Mouse (Mus musculus) ES-E14 (cell line): ENCODE measurements around the gene Ppp6r1. TPM values are rescaled to one million over a fixed set of nuclear protein-coding genes. Genes with fewer than 3 reads are reported as not detected.

Source experiments
- DNase-seq: peaks from one replicate; pipeline ENCODE4 v3.0.0-alpha.2; 2013; ENCODE audit warnings: low read depth, low spot score
- H3K27ac ChIP-seq: 2 replicates; pipeline ENCODE4 v1.5.1; 2012; ENCODE audit warnings: low read depth, mild to moderate bottlenecking, low read length, moderate library complexity, mixed read lengths; ENCODE audit not compliant: poor library complexity, insufficient read depth, severe bottlenecking
- H3K36me3 ChIP-seq: 2 replicates; pipeline ENCODE4 v1.6.1; 2012; ENCODE audit warnings: mild to moderate bottlenecking, low read length, moderate library complexity, mixed read lengths; ENCODE audit not compliant: control insufficient read depth, poor library complexity, insufficient read depth, severe bottlenecking
- H3K4me1 ChIP-seq, 2 experiments: fragments of 150-350 bp in 1 of 2; sonication (generic) in 1 of 2; 2 replicates each; pipeline ENCODE4 v1.6.1; 2012; ENCODE audit warnings: low read length in 2 of 2, mild to moderate bottlenecking in 1 of 2, mixed read lengths in 1 of 2; ENCODE audit not compliant: control insufficient read depth in 2 of 2, insufficient read depth in 2 of 2, poor library complexity in 1 of 2
- H3K4me3 ChIP-seq, 2 experiments: fragments of 150-350 bp in 1 of 2; sonication (generic) in 1 of 2; 2 replicates each; pipeline ENCODE4 v1.5.1; 2012; ENCODE audit warnings: low read length in 2 of 2, low read depth in 1 of 2, mild to moderate bottlenecking in 1 of 2, mixed read lengths in 1 of 2; ENCODE audit not compliant: insufficient read depth in 1 of 2, poor library complexity in 1 of 2, severe bottlenecking in 1 of 2
- H3K9ac ChIP-seq: 2 replicates; pipeline ENCODE4 v1.6.1; 2012; ENCODE audit warnings: low read depth, mild to moderate bottlenecking, low read length, mixed read lengths; ENCODE audit not compliant: poor library complexity, insufficient read depth, severe bottlenecking
- H3K9me3 ChIP-seq: fragments of 150-350 bp; sonication (generic); 2 replicates; pipeline ENCODE4 v1.6.1; 2012; ENCODE audit warnings: low read depth, mild to moderate bottlenecking, low read length; ENCODE audit not compliant: control insufficient read depth, insufficient read depth
- CHD2 ChIP-seq: IDR thresholded peaks from 2 replicates; pipeline ENCODE4 v1.6.1; 2014; ENCODE audit warnings: mild to moderate bottlenecking, low read depth, low read length, inconsistent platforms
- HCFC1 ChIP-seq: IDR thresholded peaks from 2 replicates; pipeline ENCODE4 v1.6.1; 2012; ENCODE audit warnings: low read length, inconsistent platforms, borderline replicate concordance; ENCODE audit not compliant: insufficient read depth
- MAFK ChIP-seq: IDR thresholded peaks from 2 replicates; pipeline ENCODE4 v1.6.1; 2014; ENCODE audit warnings: mild to moderate bottlenecking, low read depth, low read length, inconsistent platforms; ENCODE audit not compliant: insufficient read depth
- ZC3H11A ChIP-seq: IDR thresholded peaks from 2 replicates; pipeline ENCODE4 v1.6.1; 2012; ENCODE audit warnings: low read depth, mild to moderate bottlenecking, inconsistent platforms, low read length, borderline replicate concordance
- ZNF384 ChIP-seq: IDR thresholded peaks from 2 replicates; pipeline ENCODE4 v1.6.1; 2012; ENCODE audit warnings: low read depth, low read length, inconsistent platforms
- in situ Hi-C, 2 experiments: fragments of 600-800 bp; cut with MboI; formaldehyde crosslinking; loops; one replicate each; pipeline ENCODE4 v1.15.1; 2025; ENCODE audit warnings: low sequenced_read_pairs in 2 of 2, inconsistent platforms in 1 of 2; ENCODE audit not compliant: unreplicated experiment in 2 of 2
- total RNA-seq: library from RNA; depleted of rRNA; stranded (reverse); fragments of 300-350 nt; gene quantifications from 2 replicates; pipeline ENCODE4 v1.2.3, GENCODE M21; 2012

Gene Ppp6r1
- total RNA-seq, 1 experiment = 62.9 TPM

DNA sequence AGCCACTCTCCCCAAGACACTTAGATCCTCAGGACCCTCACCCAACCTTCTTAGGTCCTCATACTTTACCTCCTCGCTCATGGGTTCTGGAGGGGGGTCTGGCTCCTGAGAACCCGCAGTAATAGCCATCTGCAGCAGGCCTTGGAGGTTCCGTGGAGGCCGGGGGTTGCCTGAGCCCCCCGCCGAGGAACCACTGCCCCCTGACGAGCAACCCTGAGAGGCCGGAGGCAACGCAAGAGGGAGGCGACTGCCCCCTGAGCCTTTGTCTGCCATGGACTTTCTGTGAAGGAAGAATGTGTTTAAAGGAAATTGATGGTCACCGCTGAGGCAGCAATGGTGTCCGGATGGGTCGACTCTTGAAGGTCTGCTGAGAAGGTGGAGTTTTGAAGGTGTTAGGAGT, 25.4 kb upstream of the Ppp6r1 start:
- Histone ChIP-seq H3K9ac (peak overlapping the region; percentile 87), H3K4me1 (peaks cover 6 to 8% of the 10 kb centered on the region in 2 experiments), H3K9me3 (no peaks in the 10 kb centered on the region), H3K27ac (peak overlapping the region; percentile 44; the same call in 1 of the 2 replicates), H3K4me3 (peak overlapping the region; percentile 79 to 87), H3K36me3 (peaks cover 8% of the 10 kb centered on the region; the same call in 1 of the 2 replicates)
- in situ Hi-C loops = no loop called here
- DNase-seq = no peak
- TF ChIP-seq HCFC1 (no peak), ZC3H11A (0 out of 2 replicates have a peak, but pooled peaks have one; percentile 10), MAFK (no peak), CHD2 (no peak), ZNF384 (no peak)

DNA sequence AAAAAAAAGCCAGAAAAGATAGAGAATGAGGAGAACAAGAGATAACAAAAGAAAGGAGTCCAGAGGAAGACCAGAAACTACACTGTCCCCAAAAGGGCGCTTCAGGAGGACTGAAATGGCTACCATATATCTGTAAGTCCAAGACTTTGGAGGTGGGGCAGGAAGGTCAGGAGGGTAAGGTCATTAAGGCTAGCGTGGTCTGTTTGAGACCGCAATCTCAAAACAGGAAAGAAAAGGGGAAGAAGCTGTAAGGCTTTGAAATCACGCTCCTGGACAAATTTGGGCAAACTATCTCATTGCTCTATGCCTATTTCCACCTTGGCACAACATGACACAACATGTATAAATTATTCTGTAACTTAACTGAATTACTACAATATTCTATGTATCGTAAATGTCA, 24.5 kb upstream of the Ppp6r1 start:
- no peak overlapping the region for H3K27ac ChIP-seq
- no peak overlapping the region for H3K9ac ChIP-seq
- no peak for DNase-seq
- H3K4me3 ChIP-seq = no peak overlapping the region
- peaks cover 11% of the 10 kb centered on the region; the same call in 1 of the 2 replicates for H3K36me3 ChIP-seq
- H3K4me1 ChIP-seq = peaks cover 6 to 8% of the 10 kb centered on the region in 2 experiments
- no peak for TF ChIP-seq HCFC1
- no peak for TF ChIP-seq ZC3H11A
- no peak for TF ChIP-seq CHD2
- no peak for TF ChIP-seq MAFK
- TF ChIP-seq ZNF384 = no peak
- in situ Hi-C loops = no loop called here
- no peaks in the 10 kb centered on the region for H3K9me3 ChIP-seq

DNA sequence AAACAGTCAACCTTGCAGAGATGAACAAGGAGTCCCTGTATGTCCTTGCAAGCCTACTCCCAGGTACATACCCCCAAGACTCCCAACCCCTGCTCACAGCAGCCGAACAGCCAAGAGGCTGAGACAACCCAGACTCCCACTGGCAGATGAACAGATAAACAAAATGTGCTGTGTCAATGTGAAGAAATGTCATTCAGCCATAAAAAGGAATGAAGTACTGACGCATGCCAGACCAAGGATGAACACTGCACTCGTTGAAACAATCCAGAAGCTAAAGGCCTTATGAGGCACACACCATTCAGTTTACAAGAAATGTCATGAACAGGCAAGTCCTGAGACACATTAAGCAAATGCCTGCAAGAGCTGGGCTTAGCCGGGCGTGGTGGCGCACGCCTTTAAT, 16.4 kb upstream of the Ppp6r1 start:
- H3K9me3 ChIP-seq = no peaks in the 10 kb centered on the region
- in situ Hi-C loops = no loop called here
- DNase-seq = no peak
- peaks cover 11% of the 10 kb centered on the region for H3K36me3 ChIP-seq
- TF ChIP-seq CHD2 = no peak
- no peak for TF ChIP-seq MAFK
- TF ChIP-seq ZC3H11A = no peak
- no peak for TF ChIP-seq HCFC1
- TF ChIP-seq ZNF384 = no peak
- no peak overlapping the region for H3K4me3 ChIP-seq
- no peak overlapping the region for H3K9ac ChIP-seq
- peaks cover 0 to 5% of the 10 kb centered on the region in 2 experiments; a peak in 2 of 4 replicates for H3K4me1 ChIP-seq
- no peak overlapping the region for H3K27ac ChIP-seq

DNA sequence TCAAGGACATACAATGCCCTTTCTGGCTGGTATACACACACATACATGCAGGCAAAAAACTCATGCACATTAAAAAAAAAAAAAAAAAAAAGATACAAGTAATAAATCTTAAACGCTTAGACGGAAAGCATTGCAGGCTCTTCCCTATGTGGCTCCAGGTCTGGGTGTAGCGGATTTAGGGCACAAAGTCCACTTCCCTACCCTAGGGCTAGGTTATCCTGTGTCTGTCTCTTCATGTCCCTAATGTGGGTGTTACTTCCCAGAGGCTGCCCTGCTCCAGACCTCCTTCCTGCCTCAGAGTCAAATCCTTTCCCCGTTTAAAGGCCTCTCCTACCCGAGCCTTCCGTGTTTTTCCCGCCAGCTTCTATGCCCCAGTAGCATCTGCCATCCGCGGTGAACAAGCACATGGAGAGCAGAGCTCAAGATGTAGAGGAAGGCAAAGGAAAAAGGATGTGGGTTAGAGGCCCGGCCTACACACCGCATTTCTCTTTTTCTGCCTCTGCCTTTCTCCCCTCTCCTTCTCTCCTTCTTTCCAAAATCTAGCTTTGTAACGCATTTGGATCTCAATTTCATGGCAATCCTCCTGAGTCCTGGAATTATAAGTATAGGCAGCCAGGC, 15.4 kb upstream of the Ppp6r1 start:
- TF ChIP-seq ZC3H11A = no peak
- in situ Hi-C loops = no loop called here

GRCm38 (mm10) chr7:4671956-4672355, 13.1 kb upstream of the Ppp6r1 start:
- DNase-seq = no peak
- TF ChIP-seq ZNF384 (no peak), CHD2 (no peak), ZC3H11A (no peak), MAFK (no peak), HCFC1 (no peak)
- in situ Hi-C loops = no loop called here
- Histone ChIP-seq H3K4me1 (peaks cover 0 to 5% of the 10 kb centered on the region in 2 experiments; a peak in 2 of 4 replicates), H3K4me3 (no peak overlapping the region), H3K9me3 (no peaks in the 10 kb centered on the region), H3K9ac (no peak overlapping the region), H3K36me3 (peaks cover 4% of the 10 kb centered on the region; the same call in 1 of the 2 replicates), H3K27ac (no peak overlapping the region)

More for the DNA sequence above, 15.4 kb upstream of the Ppp6r1 start:
- H3K9me3 ChIP-seq = no peaks in the 10 kb centered on the region
- H3K4me3 ChIP-seq = no peak overlapping the region
- peaks cover 0 to 5% of the 10 kb centered on the region in 2 experiments; a peak in 2 of 4 replicates for H3K4me1 ChIP-seq
- DNase-seq = no peak
- peak overlapping the region; percentile 37; the same call in 1 of the 2 replicates for H3K9ac ChIP-seq
- peaks cover 9% of the 10 kb centered on the region for H3K36me3 ChIP-seq
- no peak overlapping the region; the same call in 1 of the 2 replicates for H3K27ac ChIP-seq
